Mouse (Mus musculus) spleen, adult 18-20 months (tissue): ENCODE data around the gene Pld1.
"Not testable (repeated sequence)": the region's sequence is repeated elsewhere in the genome, so short reads cannot be mapped to it uniquely, and the experiment has no call there.

Experiments
- DNase-seq, 2 experiments: peaks; one replicate each; pipeline ENCODE4 v3.0.0; 2022; ENCODE audit warnings: mixed read lengths in 2 of 2

Pld1 gene

GRCm38 (mm10) chr3:27945397-27945796, 6.9 kb downstream of the Pld1 start:
- not testable (repeated sequence) for DNase-seq

GRCm38 (mm10) chr3:27949175-27949872, 10.8 kb downstream of the Pld1 start:
- no peak for DNase-seq

- no peak for DNase-seq
Measured at GRCm38 (mm10) chr3:27949873-27950250, 11.4 kb downstream of the Pld1 start.

- DNase-seq = no peak
Measured at GRCm38 (mm10) chr3:27950726-27951125, 12.2 kb downstream of the Pld1 start.

GRCm38 (mm10) chr3:27951721-27952120, 13.2 kb downstream of the Pld1 start:
- DNase-seq = no peak

- DNase-seq = no peak
Measured at GRCm38 (mm10) chr3:27956006-27956405, 17.5 kb downstream of the Pld1 start.

- DNase-seq = no peak
Measured at GRCm38 (mm10) chr3:27959221-27959620, 20.7 kb downstream of the Pld1 start.

- no peak for DNase-seq
Measured at GRCm38 (mm10) chr3:27961162-27961561, 22.7 kb downstream of the Pld1 start.

- DNase-seq = no peak
Measured at GRCm38 (mm10) chr3:27963795-27964201, 25.3 kb downstream of the Pld1 start.

- no peak for DNase-seq
Measured at GRCm38 (mm10) chr3:27968671-27969070, 30.2 kb downstream of the Pld1 start.

GRCm38 (mm10) chr3:27973936-27974335, 35.4 kb downstream of the Pld1 start:
- DNase-seq = no peak

GRCm38 (mm10) chr3:27974981-27975380, 36.5 kb downstream of the Pld1 start:
- DNase-seq = no peak

- no peak for DNase-seq
Measured at GRCm38 (mm10) chr3:27976931-27977544, 38.5 kb downstream of the Pld1 start.

- DNase-seq = no peak
Measured at GRCm38 (mm10) chr3:27978030-27978723, 39.7 kb downstream of the Pld1 start.

- DNase-seq = no peak
Measured at GRCm38 (mm10) chr3:27981591-27981990, 43.1 kb downstream of the Pld1 start.

- DNase-seq = peak in 1 of 2 experiments; percentile 20
Measured at GRCm38 (mm10) chr3:27982436-27983017, 44.0 kb downstream of the Pld1 start.

- no peak for DNase-seq
Measured at GRCm38 (mm10) chr3:27983274-27983673, 44.8 kb downstream of the Pld1 start.

GRCm38 (mm10) chr3:27983935-27984577, 45.6 kb downstream of the Pld1 start:
- DNase-seq = peak in 1 of 2 experiments; percentile 8

- no peak for DNase-seq
Measured at GRCm38 (mm10) chr3:27984620-27985019, 46.1 kb downstream of the Pld1 start.

GRCm38 (mm10) chr3:27985344-27985743, 46.8 kb downstream of the Pld1 start:
- DNase-seq = no peak

GRCm38 (mm10) chr3:27987891-27988536, 49.5 kb downstream of the Pld1 start:
- no peak for DNase-seq

GRCm38 (mm10) chr3:27991100-27991703, 52.7 kb downstream of the Pld1 start:
- DNase-seq = no peak
